Mouse (Mus musculus) yolk sac, embryonic 10.5 days (tissue): ENCODE data around the gene Hoxd13.

Experiments used
- DNase-seq: peaks from one replicate; pipeline ENCODE4 v3.0.0-alpha.2; 2017; ENCODE audit warnings: low spot score

The Hoxd13 gene

GRCm38 (mm10) chr2:74694066-74694465, 26.0 kb downstream of the Hoxd13 start:
- DNase-seq = no peak

- no peak for DNase-seq
Observed at GRCm38 (mm10) chr2:74695383-74695782, 27.3 kb downstream of the Hoxd13 start.

GRCm38 (mm10) chr2:74695813-74696430, 27.8 kb downstream of the Hoxd13 start:
- no peak for DNase-seq

- no peak for DNase-seq
Observed at GRCm38 (mm10) chr2:74696442-74697335, 28.6 kb downstream of the Hoxd13 start.

GRCm38 (mm10) chr2:74697567-74698121, 29.5 kb downstream of the Hoxd13 start, which contains the start of gene Hoxd9:
Hoxd9 (plus strand) TSS chr2:74697727.
- DNase-seq = peak; percentile 58

- no peak for DNase-seq
Observed at GRCm38 (mm10) chr2:74698201-74699052, 30.3 kb downstream of the Hoxd13 start.

GRCm38 (mm10) chr2:74699053-74699430, 30.9 kb downstream of the Hoxd13 start:
- DNase-seq = no peak

GRCm38 (mm10) chr2:74699664-74700545, 31.8 kb downstream of the Hoxd13 start:
- DNase-seq = no peak

- DNase-seq = no peak
Observed at GRCm38 (mm10) chr2:74700546-74701112, 32.5 kb downstream of the Hoxd13 start.

GRCm38 (mm10) chr2:74701949-74702819, 34.1 kb downstream of the Hoxd13 start:
- DNase-seq = no peak

GRCm38 (mm10) chr2:74702820-74703219, 34.7 kb downstream of the Hoxd13 start:
- no peak for DNase-seq

- DNase-seq = no peak
Observed at GRCm38 (mm10) chr2:74703317-74703716, 35.2 kb downstream of the Hoxd13 start.

- no peak for DNase-seq
Observed at GRCm38 (mm10) chr2:74703720-74704392, 35.7 kb downstream of the Hoxd13 start.

- DNase-seq = peak; percentile 78
Observed at GRCm38 (mm10) chr2:74704393-74704998, 36.4 kb downstream of the Hoxd13 start, which contains the start of gene Hoxd8. Hoxd8 (plus strand) TSS chr2:74704615.

- no peak for DNase-seq
Observed at GRCm38 (mm10) chr2:74704999-74705466, 36.9 kb downstream of the Hoxd13 start.

- peak; percentile 51 for DNase-seq
Observed at GRCm38 (mm10) chr2:74705467-74706089, 37.5 kb downstream of the Hoxd13 start.

GRCm38 (mm10) chr2:74706393-74706960, 38.4 kb downstream of the Hoxd13 start:
- DNase-seq = no peak

GRCm38 (mm10) chr2:74707599-74707998, 39.5 kb downstream of the Hoxd13 start:
- DNase-seq = no peak
